Mouse (Mus musculus): ENCODE data around the gene Sipa1l1. TPM values are rescaled to one million over a fixed set of nuclear protein-coding genes. Genes with fewer than 3 reads are reported as not detected.
A peak's percentile ranks its signal among the peaks of the same experiment; 100 is the strongest.
"Not testable (repeated sequence)": the region's sequence is repeated elsewhere in the genome, so short reads cannot be mapped to it uniquely, and the experiment has no call there.

Sipa1l1 gene
- polyA plus RNA-seq, 1 experiment from 2014 or later, result 25.6 TPM

DNA sequence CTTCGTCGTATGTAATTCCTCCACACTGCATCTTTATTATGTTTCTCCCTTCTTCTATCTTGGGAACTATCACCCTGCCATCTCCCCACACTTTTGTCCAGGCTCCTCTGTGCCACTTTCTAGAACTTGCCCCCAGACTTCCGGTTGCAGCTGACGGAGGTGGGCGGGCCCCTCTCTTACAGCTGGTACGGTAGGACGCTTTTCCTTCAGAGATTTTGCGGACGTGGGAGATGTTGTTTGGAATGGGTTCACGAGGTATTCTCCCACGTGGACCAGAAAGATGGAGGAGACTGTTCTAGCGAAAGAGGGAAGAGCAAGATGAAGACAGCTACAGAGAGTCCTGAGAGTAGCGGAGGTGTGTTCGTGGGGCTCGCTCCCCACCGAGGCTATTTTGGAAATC, 10.6 kb upstream of the Sipa1l1 start:
- H3K4me1 ChIP-seq, result no peaks in the 10 kb centered on the region
- no peaks in the 10 kb centered on the region for H3K36me3 ChIP-seq
- no peak overlapping the region for H3K27ac ChIP-seq (replicated peaks)
- H3K27me3 ChIP-seq, result no peaks in the 10 kb centered on the region
- ATAC-seq (replicated peaks), result no peak
- no peaks in the 10 kb centered on the region for H3K9me3 ChIP-seq
- 96% methylated on average over 16 of the region's 16 CpGs for WGBS
- H3K4me2 ChIP-seq (replicated peaks), result no peak overlapping the region
- H3K9ac ChIP-seq (replicated peaks), result no peak overlapping the region
- H3K4me3 ChIP-seq, result no peak overlapping the region

DNA sequence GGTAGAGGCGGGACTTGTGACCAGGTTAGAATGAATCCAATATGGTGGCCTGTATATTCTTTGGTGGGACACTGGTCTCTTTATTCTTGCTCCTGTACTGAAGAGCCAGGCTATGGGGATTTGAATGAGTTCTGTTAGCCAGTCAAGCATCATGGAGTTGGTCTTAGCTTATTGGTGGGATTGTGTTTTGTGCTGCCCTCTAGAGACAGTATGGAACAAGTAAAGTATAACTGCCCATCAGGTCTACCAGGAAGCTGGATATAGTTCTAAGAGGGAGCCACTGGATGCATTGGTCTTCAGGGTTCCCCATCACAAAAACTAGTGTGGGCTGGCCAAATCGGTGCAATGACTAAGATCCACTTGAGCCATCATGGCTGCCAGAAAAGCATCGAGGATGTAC, 9.7 kb upstream of the Sipa1l1 start:
- H3K9me3 ChIP-seq, result no peaks in the 10 kb centered on the region
- no peaks in the 10 kb centered on the region for H3K27me3 ChIP-seq
- ATAC-seq (replicated peaks), result no peak
- H3K36me3 ChIP-seq, result no peaks in the 10 kb centered on the region
- no peak overlapping the region for H3K4me2 ChIP-seq (replicated peaks)
- H3K4me1 ChIP-seq, result no peaks in the 10 kb centered on the region
- H3K27ac ChIP-seq (replicated peaks), result no peak overlapping the region
- H3K9ac ChIP-seq (replicated peaks), result no peak overlapping the region
- H3K4me3 ChIP-seq, result no peak overlapping the region
- whole genome bisulfite sequencing, result 98% methylated on average over 3 of the region's 3 CpGs

DNA sequence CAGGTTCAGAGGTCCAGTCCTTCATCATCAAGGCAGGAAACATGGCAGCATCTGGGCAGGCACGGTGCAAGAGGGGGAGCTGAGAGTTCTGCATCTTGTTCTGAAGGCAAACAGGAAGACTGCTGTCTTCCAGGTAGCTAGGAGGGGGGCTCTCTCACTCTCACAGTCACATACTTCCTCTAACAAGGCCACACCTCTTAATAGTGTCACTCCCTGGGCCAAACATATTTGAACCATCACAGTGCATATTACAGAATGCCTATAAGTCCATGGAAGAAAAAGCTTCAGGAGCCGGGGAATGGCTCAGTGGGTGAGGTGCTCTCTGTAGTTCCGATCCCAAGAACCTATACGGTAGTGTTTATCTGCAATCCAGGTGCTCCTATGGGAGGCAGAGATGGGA, 3.5 kb upstream of the Sipa1l1 start:
- Histone ChIP-seq H3K27me3 (no peaks in the 10 kb centered on the region), H3K9ac (replicated peaks) (peak overlapping the region; percentile 14; the same call in 1 of the 2 replicates), H3K4me1 (peaks cover 21% of the 10 kb centered on the region), H3K4me2 (replicated peaks) (peak overlapping the region; percentile 33), H3K9me3 (no peaks in the 10 kb centered on the region), H3K27ac (replicated peaks) (no peak overlapping the region), H3K4me3 (peak overlapping the region; percentile 9; the same call in 1 of the 2 replicates), H3K36me3 (no peaks in the 10 kb centered on the region)
- 81% methylated on average over 4 of the region's 4 CpGs for WGBS
- no peak for ATAC-seq (replicated peaks)

DNA sequence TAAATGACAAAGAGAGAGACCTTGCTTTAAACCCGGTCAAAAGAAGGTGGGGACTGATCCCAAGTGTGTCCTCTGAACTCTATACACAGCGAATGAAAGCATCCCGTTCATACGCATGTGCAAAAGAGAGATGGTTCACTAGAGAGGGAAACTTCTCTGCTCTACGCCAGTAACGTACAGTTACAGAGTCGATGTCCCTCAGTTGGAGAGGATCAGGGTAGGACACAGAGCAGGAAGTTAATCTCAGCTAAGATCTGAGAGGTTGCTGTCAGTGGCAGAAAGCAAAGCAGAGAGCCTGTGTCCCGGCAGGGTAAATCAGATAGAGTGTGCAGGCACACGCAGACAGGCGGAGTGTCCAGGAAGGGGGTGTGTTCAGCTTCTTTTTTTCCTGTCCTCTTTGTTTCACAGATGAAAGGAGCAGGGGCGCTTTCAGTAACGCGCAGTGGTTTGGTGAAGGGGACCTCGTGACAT, 3.0 kb upstream of the Sipa1l1 start:
- Histone ChIP-seq H3K9ac (replicated peaks) (peak overlapping the region; percentile 14), H3K4me3 (peak overlapping the region; percentile 9; the same call in 1 of the 2 replicates), H3K27ac (replicated peaks) (no peak overlapping the region), H3K4me1 (peaks cover 26% of the 10 kb centered on the region), H3K9me3 (no peaks in the 10 kb centered on the region), H3K36me3 (no peaks in the 10 kb centered on the region), H3K27me3 (no peaks in the 10 kb centered on the region), H3K4me2 (replicated peaks) (peak overlapping the region; percentile 33)
- WGBS, result 12% methylated on average over 14 of the region's 14 CpGs
- no peak for ATAC-seq (replicated peaks)

DNA sequence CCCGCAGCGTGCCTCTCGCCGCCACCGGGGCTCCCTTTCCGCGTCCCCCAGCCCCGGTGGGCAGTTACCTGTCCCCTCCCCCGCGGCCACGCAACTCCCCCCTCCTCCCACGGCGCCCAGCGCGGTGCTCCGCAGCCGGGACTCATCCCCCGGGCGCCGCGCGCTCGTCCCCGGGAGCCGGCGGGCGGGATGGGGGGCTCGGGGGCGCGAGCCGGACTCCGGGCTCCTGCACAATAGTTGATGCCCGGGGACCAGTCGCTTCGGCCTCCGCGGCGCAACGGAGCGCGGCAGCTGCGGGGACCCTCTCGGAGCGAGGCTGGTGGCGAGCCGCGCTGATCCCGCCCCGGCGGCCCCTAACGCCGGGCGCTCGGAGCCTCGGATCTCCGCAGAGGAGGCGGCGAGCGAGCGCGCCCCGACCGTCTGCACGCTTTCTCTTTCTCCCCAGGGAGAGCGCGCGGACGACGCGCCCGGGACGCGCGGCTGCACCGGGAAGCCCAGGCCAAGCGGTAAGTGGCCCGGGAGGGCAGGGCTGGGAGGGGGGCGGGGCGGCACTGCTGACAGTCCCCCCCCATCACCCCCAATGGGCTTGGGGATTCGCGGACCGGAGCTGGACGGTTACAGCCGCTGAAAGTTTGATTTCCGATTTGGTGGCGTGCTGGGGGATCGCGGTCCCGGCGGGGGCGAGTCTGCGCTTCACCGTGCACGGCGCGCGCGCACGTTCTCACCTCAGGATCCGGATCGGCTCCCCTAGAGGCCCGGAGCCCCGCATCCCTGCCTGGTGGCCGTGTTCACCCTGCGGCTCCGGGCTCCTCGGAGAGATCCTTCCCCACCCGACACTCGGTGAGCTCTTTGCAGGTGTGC, 681 bp downstream of the Sipa1l1 start:
- peak overlapping the region; percentile 92 for H3K4me2 ChIP-seq (replicated peaks)
- peaks cover 41% of the 10 kb centered on the region for H3K4me1 ChIP-seq
- H3K36me3 ChIP-seq, result no peaks in the 10 kb centered on the region
- H3K27ac ChIP-seq (replicated peaks), result peak overlapping the region; percentile 96
- H3K4me3 ChIP-seq, result peak overlapping the region; percentile 86
- no peaks in the 10 kb centered on the region for H3K9me3 ChIP-seq
- ATAC-seq (replicated peaks), result peak; percentile 67
- WGBS, result under 1% methylated on average over 75 of the region's 109 CpGs
- peak overlapping the region; percentile 94 for H3K9ac ChIP-seq (replicated peaks)
- no peaks in the 10 kb centered on the region for H3K27me3 ChIP-seq

DNA sequence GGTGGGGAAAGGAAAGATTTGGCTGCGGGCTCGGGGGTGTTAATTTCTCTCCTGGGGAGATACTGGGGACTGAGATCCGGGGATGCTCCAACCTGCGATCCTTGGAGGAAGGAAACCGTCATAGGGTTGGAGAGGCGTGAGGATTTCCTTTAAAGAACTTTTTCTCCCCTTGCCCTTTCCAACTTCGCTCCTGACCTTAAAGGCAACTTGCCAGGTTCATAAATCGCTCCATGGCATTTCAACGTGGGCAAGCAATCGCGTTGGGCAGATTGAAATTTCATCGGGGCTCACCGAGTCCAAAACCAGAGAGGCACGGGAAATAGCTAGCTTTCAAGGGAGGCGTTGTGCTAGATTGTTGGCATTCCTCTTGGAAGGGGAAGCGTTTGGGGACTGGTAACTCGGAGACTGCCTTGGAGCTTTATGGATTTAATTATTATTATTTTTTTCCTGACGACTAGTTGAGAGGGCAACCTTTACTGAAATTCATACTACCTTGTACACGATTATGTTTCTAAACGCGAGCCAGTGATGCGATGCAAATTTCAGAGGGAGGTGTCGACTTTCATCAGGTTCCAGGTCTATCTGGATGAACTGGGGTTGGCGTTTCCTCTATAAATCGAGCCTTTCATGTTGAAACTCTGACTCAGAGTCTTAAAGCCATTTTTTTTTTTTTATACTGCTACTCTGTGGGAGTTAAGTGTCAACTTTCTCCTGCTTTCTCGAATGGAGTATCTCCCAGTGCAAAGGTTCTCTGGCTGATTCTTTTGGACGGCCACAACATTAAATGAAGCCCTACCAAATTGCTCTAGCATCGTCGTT, 1.6 kb downstream of the Sipa1l1 start:
- Histone ChIP-seq H3K4me1 (peaks cover 41% of the 10 kb centered on the region), H3K27ac (replicated peaks) (peak overlapping the region; percentile 96), H3K9me3 (no peaks in the 10 kb centered on the region), H3K36me3 (no peaks in the 10 kb centered on the region), H3K4me3 (peak overlapping the region; percentile 86), H3K9ac (replicated peaks) (peak overlapping the region; percentile 94), H3K4me2 (replicated peaks) (peak overlapping the region; percentile 92), H3K27me3 (no peaks in the 10 kb centered on the region)
- WGBS, result under 1% methylated on average over 29 of the region's 29 CpGs
- ATAC-seq (replicated peaks), result no peak

DNA sequence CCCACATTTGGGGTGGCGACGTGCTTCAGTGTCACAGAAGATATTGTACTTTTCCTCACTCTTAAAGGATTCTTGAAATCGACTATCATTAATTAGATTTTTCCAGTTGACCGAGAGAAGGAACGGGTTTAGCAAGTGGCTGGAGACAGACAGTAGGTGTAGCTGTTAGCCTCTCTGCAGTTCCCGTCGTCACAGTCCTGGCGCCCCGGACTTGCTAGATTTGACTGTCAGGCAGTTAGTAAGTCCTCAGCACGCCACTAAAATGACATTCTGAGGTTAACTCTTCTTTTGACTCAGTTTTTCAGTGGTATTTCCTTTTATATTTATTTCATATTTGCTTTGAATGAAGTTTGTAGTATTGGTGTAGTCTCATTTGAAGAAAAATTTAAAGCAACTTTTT, 2.5 kb downstream of the Sipa1l1 start:
- no peak overlapping the region for H3K27ac ChIP-seq (replicated peaks)
- WGBS, result 14% methylated on average over 10 of the region's 10 CpGs
- peak overlapping the region; percentile 94; the same call in 1 of the 2 replicates for H3K9ac ChIP-seq (replicated peaks)
- H3K4me2 ChIP-seq (replicated peaks), result peak overlapping the region; percentile 92
- peak overlapping the region; percentile 86 for H3K4me3 ChIP-seq
- H3K4me1 ChIP-seq, result peaks cover 36% of the 10 kb centered on the region
- no peak for ATAC-seq (replicated peaks)
- H3K27me3 ChIP-seq, result no peaks in the 10 kb centered on the region
- H3K36me3 ChIP-seq, result no peaks in the 10 kb centered on the region
- H3K9me3 ChIP-seq, result no peaks in the 10 kb centered on the region

DNA sequence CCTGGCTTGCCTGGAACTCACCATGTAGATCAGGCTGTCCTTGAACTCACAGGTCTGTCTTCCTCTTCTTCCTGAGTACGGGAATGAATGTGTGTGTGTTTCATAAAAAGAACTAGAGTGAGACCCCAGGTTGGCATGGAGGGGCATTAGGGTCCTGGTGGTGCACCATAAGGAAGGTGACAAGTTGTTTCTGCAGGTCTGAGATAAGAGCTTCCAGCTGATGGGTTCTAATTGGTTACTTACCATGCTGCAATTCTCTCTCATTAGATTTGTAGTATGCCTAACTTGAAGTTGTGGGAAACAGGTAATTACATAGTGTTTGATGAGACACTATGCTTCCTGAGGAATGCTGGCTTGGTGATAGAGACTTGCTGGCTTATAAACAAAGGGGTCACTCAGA, 4.5 kb downstream of the Sipa1l1 start:
- peaks cover 28% of the 10 kb centered on the region for H3K4me1 ChIP-seq
- no peak overlapping the region for H3K27ac ChIP-seq (replicated peaks)
- H3K9ac ChIP-seq (replicated peaks), result no peak overlapping the region
- H3K36me3 ChIP-seq, result no peaks in the 10 kb centered on the region
- no peaks in the 10 kb centered on the region for H3K9me3 ChIP-seq
- no peaks in the 10 kb centered on the region for H3K27me3 ChIP-seq
- WGBS, result 88% methylated on average over 1 of the region's 1 CpGs
- no peak for ATAC-seq (replicated peaks)
- H3K4me3 ChIP-seq, result no peak overlapping the region
- no peak overlapping the region for H3K4me2 ChIP-seq (replicated peaks)

DNA sequence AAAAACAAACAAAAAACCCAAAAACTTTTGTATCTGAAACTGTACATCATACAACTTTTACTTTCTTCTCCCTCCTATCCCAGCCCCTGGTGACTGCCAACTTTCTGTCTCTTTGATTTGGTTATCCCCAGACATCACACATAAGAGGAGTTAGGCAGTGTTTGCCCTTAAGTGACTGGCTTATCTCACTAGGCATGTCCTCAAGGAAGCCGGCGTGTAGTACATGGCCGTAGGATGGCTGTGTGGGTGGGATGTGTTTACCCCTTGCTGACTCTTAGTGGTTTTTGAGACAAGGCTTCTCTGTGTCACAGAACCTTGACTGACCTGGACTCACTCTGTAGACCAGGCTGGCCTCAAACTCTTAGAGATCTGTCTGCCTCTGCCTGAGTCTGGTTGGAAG, 6.6 kb downstream of the Sipa1l1 start:
- Histone ChIP-seq H3K9me3 (no peaks in the 10 kb centered on the region), H3K4me2 (replicated peaks) (no peak overlapping the region), H3K9ac (replicated peaks) (no peak overlapping the region), H3K27ac (replicated peaks) (no peak overlapping the region), H3K4me3 (no peak overlapping the region), H3K4me1 (peaks cover 20% of the 10 kb centered on the region), H3K27me3 (no peaks in the 10 kb centered on the region), H3K36me3 (no peaks in the 10 kb centered on the region)
- 97% methylated on average over 3 of the region's 3 CpGs for WGBS
- no peak for ATAC-seq (replicated peaks)

DNA sequence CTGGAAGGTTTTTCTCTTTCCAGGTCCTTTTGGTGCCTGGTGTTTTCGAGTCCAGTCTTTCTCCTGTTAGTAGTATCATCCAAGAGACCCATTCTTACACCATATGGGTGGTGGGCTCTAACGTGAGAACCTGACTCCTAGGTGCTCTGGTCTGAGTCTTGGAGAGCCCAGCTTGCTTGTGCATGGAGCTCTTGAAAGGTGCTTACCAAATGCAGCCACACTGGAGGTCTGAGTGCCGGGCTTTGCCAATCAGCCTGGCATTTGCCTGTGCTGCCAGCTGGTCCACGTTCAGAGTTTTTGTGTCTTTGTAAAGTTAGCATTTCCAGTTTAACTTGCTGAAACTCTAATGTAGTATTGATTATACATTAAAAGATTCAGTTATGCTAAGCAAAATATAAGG, 9.5 kb downstream of the Sipa1l1 start:
- H3K9ac ChIP-seq (replicated peaks), result no peak overlapping the region
- peaks cover 3% of the 10 kb centered on the region; the same call in 1 of the 2 replicates for H3K36me3 ChIP-seq
- H3K4me3 ChIP-seq, result no peak overlapping the region
- no peak for ATAC-seq (replicated peaks)
- no peak overlapping the region for H3K4me2 ChIP-seq (replicated peaks)
- 81% methylated on average over 4 of the region's 4 CpGs for WGBS
- H3K27me3 ChIP-seq, result no peaks in the 10 kb centered on the region
- H3K27ac ChIP-seq (replicated peaks), result no peak overlapping the region
- no peaks in the 10 kb centered on the region for H3K9me3 ChIP-seq
- 0 out of 2 replicates have a peak, but pooled peaks cover 3% of the 10 kb centered on the region for H3K4me1 ChIP-seq

DNA sequence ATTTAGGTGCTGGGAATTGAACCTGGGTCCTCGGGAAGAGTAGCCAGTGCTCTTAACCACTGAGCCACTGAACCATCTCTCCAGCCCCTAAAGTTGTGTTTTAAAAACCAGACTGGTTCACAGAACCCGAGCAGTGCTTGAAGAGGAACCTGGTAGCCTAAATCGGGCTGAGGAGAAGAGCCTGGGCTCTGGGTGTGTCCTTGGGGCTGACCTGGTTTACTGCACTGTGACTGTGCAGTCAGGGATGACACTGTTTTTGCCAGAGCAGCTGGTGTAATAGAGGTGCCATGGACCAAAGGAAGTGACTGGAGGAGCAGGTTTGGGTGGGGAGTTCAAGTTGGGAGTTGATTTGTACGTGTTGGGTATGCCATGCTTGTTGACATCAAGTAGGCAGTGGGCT, 10.5 kb downstream of the Sipa1l1 start:
- no peak for ATAC-seq (replicated peaks)
- H3K36me3 ChIP-seq, result peaks cover 3% of the 10 kb centered on the region; the same call in 1 of the 2 replicates
- no peak overlapping the region for H3K4me2 ChIP-seq (replicated peaks)
- H3K27me3 ChIP-seq, result no peaks in the 10 kb centered on the region
- no peak overlapping the region for H3K9ac ChIP-seq (replicated peaks)
- H3K4me3 ChIP-seq, result no peak overlapping the region
- H3K4me1 ChIP-seq, result no peaks in the 10 kb centered on the region
- WGBS, result 97% methylated on average over 4 of the region's 4 CpGs
- H3K27ac ChIP-seq (replicated peaks), result no peak overlapping the region
- H3K9me3 ChIP-seq, result no peaks in the 10 kb centered on the region

DNA sequence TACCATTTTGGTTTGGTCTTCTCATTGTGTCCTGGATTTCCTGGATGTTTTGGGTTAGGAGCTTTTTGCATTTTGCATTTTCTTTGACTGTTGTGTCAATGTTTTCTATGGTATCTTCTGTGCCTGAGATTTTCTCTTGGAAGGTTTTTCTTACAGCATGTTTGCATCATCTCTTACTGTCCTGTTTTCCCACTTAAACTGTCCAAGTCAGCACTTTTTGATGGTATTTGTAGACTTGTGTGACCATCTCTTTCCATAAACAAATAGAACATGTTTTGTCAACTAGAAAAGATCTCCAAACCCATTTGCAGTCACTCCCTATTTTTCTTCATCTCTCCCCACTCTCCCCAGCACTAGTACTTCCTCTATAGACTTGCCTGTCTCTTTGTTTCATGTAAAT, 17.0 kb downstream of the Sipa1l1 start:
- H3K9ac ChIP-seq (replicated peaks); H3K27ac ChIP-seq (replicated peaks); H3K4me3 ChIP-seq; ATAC-seq (replicated peaks); H3K36me3 ChIP-seq; H3K4me2 ChIP-seq (replicated peaks); H3K9me3 ChIP-seq; H3K4me1 ChIP-seq; H3K27me3 ChIP-seq: not testable (repeated sequence)

All from forebrain, embryonic 15.5 days (tissue).